8 mouse cellular contexts compared by ENCODE assay signal in the genomic region with DNA sequence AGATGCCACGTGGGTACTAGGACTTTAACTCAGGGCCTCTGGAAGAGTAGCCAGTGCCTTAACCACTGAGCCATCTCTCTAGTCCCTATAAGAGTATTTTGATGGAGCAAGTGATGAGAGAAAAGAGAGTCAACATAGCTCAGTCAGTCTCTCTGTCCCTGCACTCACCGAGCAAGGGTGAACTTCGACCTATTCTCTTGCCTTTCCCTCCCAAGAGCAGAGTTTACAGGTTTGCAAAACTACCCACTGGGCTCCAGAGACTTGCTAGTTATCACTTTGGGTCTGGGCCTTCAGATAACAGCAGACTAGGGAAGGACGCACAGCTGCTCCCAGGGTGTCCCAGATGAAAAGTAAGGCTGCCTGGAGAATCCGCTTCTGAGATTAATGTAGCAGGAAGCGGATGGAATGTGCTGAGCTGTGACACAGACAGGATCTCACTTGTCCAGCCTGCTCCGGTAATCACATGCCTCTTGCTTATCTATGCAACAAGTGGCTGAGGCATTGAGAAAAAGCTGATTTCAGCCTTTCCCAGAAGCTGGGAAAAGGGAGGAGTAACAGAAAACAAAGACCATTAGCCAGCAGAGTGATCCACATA. TPM values are rescaled to one million over a fixed set of nuclear protein-coding genes. Genes with fewer than 3 reads are reported as not detected.
A peak's percentile ranks its signal among the peaks of the same experiment; 100 is the strongest.
DNase-seq lines count a peak whose midpoint lies in the region; ATAC-seq and TF ChIP-seq lines count a peak whose summit lies in the region.

No protein-coding gene starts in this region.

- H3K4me3 ChIP-seq in limb, embryonic 14.5 days (replicated peaks; ENCODE audit: low read length): no peak overlapping the region
- no peak overlapping the region for H3K4me3 ChIP-seq in limb, embryonic 10.5 days
- H3K4me3 ChIP-seq in liver, adult 2 months (ENCODE audit: insufficient read depth, low read depth, low read length): no peak overlapping the region
- no peak overlapping the region for H3K4me3 ChIP-seq in testis, adult 2 months (ENCODE audit: control insufficient read depth, low read depth, low read length)
- no peak overlapping the region for H3K4me3 ChIP-seq in neural tube, embryonic 15.5 days (replicated peaks)

- no peaks in the 10 kb centered on the region for H3K79me2 ChIP-seq in liver, adult 2 months (ENCODE audit: control insufficient read depth, insufficient read depth, low read length)

- no peak for TF ChIP-seq POLR2A in limb, embryonic 14.5 days (IDR thresholded peaks at IDR 0.05; ENCODE audit: borderline replicate concordance, extremely low read depth, insufficient read depth, insufficient read length)
- TF ChIP-seq POLR2A in liver, adult 2 months (IDR thresholded peaks at IDR 0.05; ENCODE audit: extremely low read depth, insufficient read depth, low read length): no peak
- TF ChIP-seq POLR2A in testis, adult 2 months (IDR thresholded peaks at IDR 0.05; ENCODE audit: control insufficient read depth, low read depth, low read length): no peak

- H3K27ac ChIP-seq in limb, embryonic 14.5 days (replicated peaks; ENCODE audit: low read depth, low read length): no peak overlapping the region
- H3K27ac ChIP-seq in limb, embryonic 10.5 days: no peak overlapping the region
- H3K27ac ChIP-seq in liver, adult 2 months (replicated peaks; ENCODE audit: insufficient read depth, low read depth, low read length): peak overlapping the region; percentile 9; the same call in 1 of the 2 replicates
- H3K27ac ChIP-seq in testis, adult 2 months (ENCODE audit: control insufficient read depth, insufficient read depth, low read depth, low read length): peak overlapping the region; percentile 51
- H3K27ac ChIP-seq in neural tube, embryonic 15.5 days (replicated peaks): no peak overlapping the region

- intact Hi-C loops in heart, postnatal 10 days (cut with DNase I): no loop called here

- no peaks in the 10 kb centered on the region for H3K27me3 ChIP-seq in limb, embryonic 14.5 days (ENCODE audit: control insufficient read depth, insufficient read depth, low read length)
- H3K27me3 ChIP-seq in limb, embryonic 10.5 days (ENCODE audit: low read depth, poor library complexity, severe bottlenecking): 0 out of 2 replicates have a peak, but pooled peaks cover 3% of the 10 kb centered on the region
- H3K27me3 ChIP-seq in liver, adult 2 months (ENCODE audit: control insufficient read depth, insufficient read depth, low read length): no peaks in the 10 kb centered on the region
- H3K27me3 ChIP-seq in testis, adult 2 months (ENCODE audit: control insufficient read depth, insufficient read depth, low read length): no peaks in the 10 kb centered on the region
- H3K27me3 ChIP-seq in neural tube, embryonic 15.5 days (replicated peaks): no peaks in the 10 kb centered on the region

- no peaks in the 10 kb centered on the region for H3K4me1 ChIP-seq in limb, embryonic 14.5 days (ENCODE audit: control insufficient read depth, insufficient read depth, low read length)
- H3K4me1 ChIP-seq in limb, embryonic 10.5 days: no peaks in the 10 kb centered on the region
- H3K4me1 ChIP-seq in liver, adult 2 months (ENCODE audit: control insufficient read depth, insufficient read depth, low read length): no peaks in the 10 kb centered on the region
- no peaks in the 10 kb centered on the region; the same call in 1 of the 2 replicates for H3K4me1 ChIP-seq in testis, adult 2 months (ENCODE audit: control insufficient read depth, insufficient read depth, low read length)
- no peaks in the 10 kb centered on the region; the same call in 1 of the 2 replicates for H3K4me1 ChIP-seq in neural tube, embryonic 15.5 days

- TF ChIP-seq CTCF in liver, adult 2 months (IDR thresholded peaks at IDR 0.05; ENCODE audit: low read depth, low read length): no peak
- no peak for TF ChIP-seq CTCF in testis, adult 2 months (IDR thresholded peaks at IDR 0.05; ENCODE audit: control insufficient read depth, insufficient read depth, insufficient replicate concordance, low read depth, low read length)

- DNase-seq in limb, embryonic 14.5 days (ENCODE audit: low spot score): no peak
- DNase-seq in limb, embryonic 10.5 days (ENCODE audit: low spot score): no peak
- DNase-seq in heart, postnatal 10 days: peak; percentile 49 to 53
- peak; percentile 22 for DNase-seq in liver, adult 2 months (ENCODE audit: extremely low read depth, low read depth, low spot score)
- DNase-seq in retina, postnatal 1 day: no peak

- WGBS in limb, embryonic 14.5 days: 54% methylated on average over 7 of the region's 7 CpGs
- WGBS in limb, embryonic 10.5 days: 52% methylated on average over 7 of the region's 7 CpGs
- WGBS in liver, adult 2 months: 34% methylated on average over 7 of the region's 7 CpGs
- 59% methylated on average over 7 of the region's 7 CpGs for WGBS in neural tube, embryonic 15.5 days

- no peak overlapping the region for H3K4me2 ChIP-seq in limb, embryonic 14.5 days (replicated peaks; ENCODE audit: low read depth, low read length, severe bottlenecking)
- no peak overlapping the region for H3K4me2 ChIP-seq in neural tube, embryonic 15.5 days

- H3K9me3 ChIP-seq in limb, embryonic 14.5 days (ENCODE audit: control insufficient read depth, low read length): no peaks in the 10 kb centered on the region
- no peaks in the 10 kb centered on the region for H3K9me3 ChIP-seq in limb, embryonic 10.5 days (replicated peaks)
- no peaks in the 10 kb centered on the region for H3K9me3 ChIP-seq in neural tube, embryonic 15.5 days (replicated peaks)

- 0 out of 2 replicates have a peak, but pooled peaks have one; percentile 44 for ATAC-seq in limb, embryonic 14.5 days (ENCODE audit: low FRiP score, low read depth)
- ATAC-seq in neural tube, embryonic 15.5 days (ENCODE audit: low FRiP score): no peak
- no peak for ATAC-seq in monocyte, adult 5-6 weeks (replicated peaks; ENCODE audit: insufficient number of reproducible peaks, low FRiP score, low TSS enrichment, poor library complexity, severe bottlenecking)

- H3K9ac ChIP-seq in limb, embryonic 14.5 days (ENCODE audit: low read depth, low read length, severe bottlenecking): no peak overlapping the region
- H3K9ac ChIP-seq in liver, adult 2 months (ENCODE audit: low read depth, low read length): no peak overlapping the region
- no peak overlapping the region for H3K9ac ChIP-seq in neural tube, embryonic 15.5 days (replicated peaks)

- no peaks in the 10 kb centered on the region for H3K36me3 ChIP-seq in limb, embryonic 14.5 days (ENCODE audit: control insufficient read depth, insufficient read depth, low read length)
- no peaks in the 10 kb centered on the region for H3K36me3 ChIP-seq in limb, embryonic 10.5 days
- H3K36me3 ChIP-seq in liver, adult 2 months (ENCODE audit: control insufficient read depth, insufficient read depth, low read length): no peaks in the 10 kb centered on the region
- H3K36me3 ChIP-seq in testis, adult 2 months (ENCODE audit: control insufficient read depth, insufficient read depth, low read length): no peaks in the 10 kb centered on the region
- H3K36me3 ChIP-seq in neural tube, embryonic 15.5 days: no peaks in the 10 kb centered on the region

RNA-seq across cellular contexts. Expression of a gene that starts 7.0 kb away (rescaled TPM):
- polyA plus RNA-seq in limb, embryonic 14.5 days (2012; rRNA removed): 6.4 and 7.1 TPM in 2 replicates
- polyA plus RNA-seq in limb, embryonic 14.5 days (2014; fragmentation: Nextera tagmentation; extraction: Ambion mirVana): 12.0 and 12.9 TPM in 2 replicates
- 4.9 and 5.2 TPM in 2 replicates for polyA plus RNA-seq in limb, embryonic 10.5 days (2016; fragmentation: Nextera tagmentation; extraction: Ambion mirVana)
- total RNA-seq in heart, postnatal 10 days (2021): 1 to 10 TPM; 2.4 to 2.6 TPM
- 1.4 and 2.5 TPM in 2 replicates for total RNA-seq in liver, adult 2 months (2014; rRNA removed)
- 0.21 and 0.40 TPM in 2 replicates for polyA plus RNA-seq in liver, adult 2 months (2012; rRNA removed)
- 4.7 and 5.6 TPM in 2 replicates for polyA plus RNA-seq in testis, adult 2 months (2012; rRNA removed)
- 14.4 and 16.9 TPM in 2 replicates for polyA plus RNA-seq in neural tube, embryonic 15.5 days (2015; fragmentation: Nextera tagmentation; extraction: Ambion mirVana)
- 1.9 to 6.3 TPM (median 6.0 TPM) in 3 replicates for total RNA-seq in monocyte, adult 5-6 weeks (2017)

RNA-seq across cellular contexts. Expression of a gene that starts 55.4 kb away (rescaled TPM):
- polyA plus RNA-seq in limb, embryonic 14.5 days (2012; rRNA removed): 104 and 143 TPM in 2 replicates
- polyA plus RNA-seq in limb, embryonic 14.5 days (2014; fragmentation: Nextera tagmentation; extraction: Ambion mirVana): 24.2 and 26.9 TPM in 2 replicates
- 37.0 and 40.9 TPM in 2 replicates for polyA plus RNA-seq in limb, embryonic 10.5 days (2016; fragmentation: Nextera tagmentation; extraction: Ambion mirVana)
- 10 to 100 TPM; 79.7 to 88.1 TPM for total RNA-seq in heart, postnatal 10 days (2021)
- total RNA-seq in liver, adult 2 months (2014; rRNA removed): 41.1 and 42.6 TPM in 2 replicates
- 5.6 and 5.7 TPM in 2 replicates for polyA plus RNA-seq in liver, adult 2 months (2012; rRNA removed)
- polyA plus RNA-seq in testis, adult 2 months (2012; rRNA removed): 21.4 and 32.5 TPM in 2 replicates
- polyA plus RNA-seq in neural tube, embryonic 15.5 days (2015; fragmentation: Nextera tagmentation; extraction: Ambion mirVana): 27.0 and 27.5 TPM in 2 replicates
- 148 to 217 TPM (median 199 TPM) in 3 replicates for total RNA-seq in monocyte, adult 5-6 weeks (2017)

Comparison
In these comparisons a context has a peak if more than half of its experiments do, and no peak if none do; other contexts are left out.
1. DNase-seq: peak in heart, postnatal 10 days (2 of 2) and liver, adult 2 months (single experiment); none in limb, embryonic 14.5 days (single experiment), limb, embryonic 10.5 days (single experiment) and retina, postnatal 1 day (single experiment).
2. H3K27ac ChIP-seq: peak in liver, adult 2 months (single experiment) and testis, adult 2 months (single experiment); none in limb, embryonic 14.5 days (single experiment), limb, embryonic 10.5 days (single experiment) and neural tube, embryonic 15.5 days (single experiment).